Mouse (Mus musculus) brain, embryonic 14.5 days (tissue): ENCODE measurements around the gene Necap1.

Experiments
- CTCF ChIP-seq: fragments of 200-500 bp; IDR thresholded peaks from 2 replicates; pipeline ENCODE4 v1.5.1; 2012; ENCODE audit warnings: inconsistent platforms, mild to moderate bottlenecking, moderate library complexity, borderline replicate concordance; ENCODE audit not compliant: insufficient read depth, insufficient read length; ENCODE audit errors: extremely low read depth
- POLR2A ChIP-seq: fragments of 200-500 bp; IDR thresholded peaks from 2 replicates; pipeline ENCODE4 v1.6.1; 2012; ENCODE audit warnings: mild to moderate bottlenecking, inconsistent platforms, borderline replicate concordance; ENCODE audit not compliant: poor library complexity, insufficient read depth, insufficient read length, severe bottlenecking; ENCODE audit errors: extremely low read depth

DNA sequence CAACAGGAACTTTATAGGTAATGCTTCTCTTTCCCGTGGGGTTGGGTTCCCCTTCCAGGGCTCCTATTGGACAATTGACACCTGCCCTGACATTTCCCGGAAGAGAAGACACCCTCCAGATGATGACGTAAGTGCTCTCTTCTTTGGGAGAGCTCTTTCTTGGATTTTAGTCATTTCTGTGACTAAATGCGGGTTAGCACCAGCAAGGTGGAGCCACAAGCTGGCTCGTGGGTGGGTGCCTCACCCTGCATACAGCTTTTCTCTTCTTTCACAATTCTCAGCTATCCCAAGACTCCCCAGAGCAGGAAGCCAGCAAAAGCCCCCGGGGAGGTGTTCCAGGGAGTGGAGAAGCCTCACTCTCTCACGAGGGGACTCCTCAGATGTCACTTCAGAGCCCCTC lies 41.4 kb upstream of the Necap1 start:
- TF ChIP-seq CTCF (no peak), POLR2A (no peak)
